Mouse (Mus musculus) E14TG2a.4 (cell line): ENCODE measurements at regions not wholly inside any gene's neighbourhood (a gene's known extent, or its start where the extent isn't known, plus 50 kb on each side); places are given as distances from the start of the nearest gene placed in this dataset.

Experiments
- CTCF ChIP-seq: conservative IDR thresholded peaks from 2 replicates; pipeline ENCODE4 v1.5.1; 2014; ENCODE audit warnings: low read length
- NANOG ChIP-seq: IDR thresholded peaks from 2 replicates; pipeline ENCODE4 v1.6.1; 2014; ENCODE audit warnings: borderline replicate concordance, low read length, mixed read lengths

DNA sequence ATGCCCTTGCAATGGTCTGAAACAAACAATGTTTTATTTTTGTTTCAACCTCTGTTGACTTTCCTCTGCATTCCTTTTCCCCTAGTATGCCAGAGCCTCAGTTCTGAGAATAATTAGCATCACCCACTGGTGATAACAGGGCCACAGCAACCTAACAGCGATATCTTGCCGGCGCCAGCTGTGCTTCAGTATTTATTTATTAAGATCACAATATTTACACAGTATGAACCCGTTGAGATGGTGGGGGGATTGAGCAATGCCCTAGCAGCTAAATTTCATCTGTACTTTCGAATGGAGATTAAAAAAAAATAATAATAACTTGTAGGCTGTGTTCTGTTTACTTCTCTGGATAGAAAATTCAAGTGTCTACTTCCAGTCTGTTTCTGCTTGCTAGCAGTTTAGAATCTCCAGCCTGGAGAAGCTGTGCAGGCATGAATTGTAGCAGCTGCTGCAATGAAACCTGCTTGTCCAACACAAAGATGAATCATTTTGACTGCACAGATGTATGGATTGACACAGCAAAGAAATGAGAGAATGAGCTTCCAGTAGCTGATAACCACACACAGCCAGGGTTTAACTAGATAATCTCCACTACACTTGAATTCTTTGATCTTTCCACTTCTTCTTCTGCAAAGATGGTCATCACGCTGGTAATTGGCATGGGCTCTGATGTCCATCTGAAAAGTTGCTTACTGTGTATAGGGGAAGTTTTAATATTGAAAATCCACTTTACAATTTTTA is 1042.1 kb upstream of the Gje1 start:
- TF ChIP-seq CTCF (no peak), NANOG (no peak)
